Mouse (Mus musculus): ENCODE data around the gene Mbnl2.

Gene Mbnl2

GRCm38 (mm10) chr14:120434831-120435230, 159.4 kb downstream of the Mbnl2 start:
- DNase-seq, result no peak

DNA sequence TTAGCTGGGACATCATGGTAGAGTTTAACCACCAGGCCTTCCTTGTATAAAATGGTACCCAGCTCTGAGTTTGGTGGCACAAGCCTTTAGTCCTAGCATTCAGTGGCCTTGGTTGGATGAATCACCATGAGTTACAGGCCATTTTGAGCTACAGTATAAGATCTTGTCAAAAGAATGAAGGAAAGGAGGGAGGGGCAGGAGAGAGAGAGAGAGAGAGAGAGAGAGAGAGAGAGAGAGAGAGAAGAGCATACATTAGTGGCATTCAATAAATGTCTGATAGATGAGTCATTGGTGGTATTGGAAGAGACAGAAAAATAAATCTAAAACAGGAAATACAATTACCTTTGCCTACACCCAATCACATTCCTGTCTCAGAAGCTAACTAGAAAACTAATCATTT, 165.2 kb downstream of the Mbnl2 start:
- DNase-seq, result no peak

DNA sequence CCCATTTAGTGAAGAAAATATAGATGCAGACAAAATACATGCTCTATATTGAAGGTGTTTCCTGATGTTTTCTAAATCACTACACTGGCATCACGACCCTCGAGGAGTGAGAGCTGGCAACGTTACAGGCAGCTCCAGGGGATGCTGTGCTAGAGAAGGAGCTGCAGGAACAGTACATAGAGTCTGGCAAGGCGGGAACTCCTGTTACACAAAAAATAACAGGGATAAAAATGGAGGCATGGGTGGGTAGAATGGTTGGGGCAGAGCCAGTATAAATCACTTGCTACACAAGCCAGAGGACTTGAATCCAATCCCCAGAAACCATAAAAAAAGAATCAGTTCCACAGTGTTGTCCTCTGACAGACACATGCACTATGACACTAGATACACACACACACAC, 165.8 kb downstream of the Mbnl2 start:
- DNase-seq, result no peak

DNA sequence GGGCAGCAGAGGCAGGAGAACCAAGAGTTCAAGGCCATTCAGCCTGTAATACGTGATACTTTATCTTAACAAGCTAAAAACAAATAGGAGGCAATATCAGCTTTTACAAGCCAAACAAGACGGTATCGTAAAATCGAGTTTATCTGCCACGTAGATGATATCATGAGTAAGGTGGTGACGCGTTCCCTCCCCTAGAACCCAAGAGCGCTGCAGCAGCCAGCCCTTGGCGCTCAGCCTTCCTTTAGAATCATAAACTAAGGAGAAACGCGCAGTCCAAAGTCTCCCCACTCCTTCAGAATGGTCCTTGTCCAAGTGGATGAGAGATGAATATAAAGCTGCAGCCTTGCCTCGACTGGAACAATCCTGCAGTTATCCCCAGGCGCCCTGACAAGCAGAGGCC, 166.4 kb downstream of the Mbnl2 start:
- DNase-seq, result no peak

DNA sequence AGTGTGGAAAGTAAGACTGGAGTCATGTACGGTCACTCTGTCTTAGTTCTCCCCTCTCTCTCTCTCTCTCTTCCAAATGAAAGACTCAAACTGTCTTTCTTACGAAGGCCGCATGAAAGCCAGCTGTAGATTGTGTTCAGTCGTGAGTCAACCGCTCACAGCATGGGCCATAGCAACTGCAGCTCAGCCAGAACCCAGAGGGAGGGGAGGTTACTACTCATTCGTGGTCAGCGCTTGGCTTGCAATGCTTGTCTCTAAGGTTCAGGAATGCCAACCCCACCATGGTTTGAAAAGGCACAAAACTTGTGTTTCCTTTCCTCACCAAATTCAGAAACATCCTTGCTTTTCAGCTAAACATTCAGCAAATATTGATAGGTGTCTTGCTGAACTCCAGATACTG, 178.8 kb downstream of the Mbnl2 start:
- DNase-seq, result no peak

- DNase-seq, result no peak
Measured at GRCm38 (mm10) chr14:120463938-120464727, 188.7 kb downstream of the Mbnl2 start.

- no peak for DNase-seq
Measured at GRCm38 (mm10) chr14:120466816-120467215, 191.3 kb downstream of the Mbnl2 start.

DNA sequence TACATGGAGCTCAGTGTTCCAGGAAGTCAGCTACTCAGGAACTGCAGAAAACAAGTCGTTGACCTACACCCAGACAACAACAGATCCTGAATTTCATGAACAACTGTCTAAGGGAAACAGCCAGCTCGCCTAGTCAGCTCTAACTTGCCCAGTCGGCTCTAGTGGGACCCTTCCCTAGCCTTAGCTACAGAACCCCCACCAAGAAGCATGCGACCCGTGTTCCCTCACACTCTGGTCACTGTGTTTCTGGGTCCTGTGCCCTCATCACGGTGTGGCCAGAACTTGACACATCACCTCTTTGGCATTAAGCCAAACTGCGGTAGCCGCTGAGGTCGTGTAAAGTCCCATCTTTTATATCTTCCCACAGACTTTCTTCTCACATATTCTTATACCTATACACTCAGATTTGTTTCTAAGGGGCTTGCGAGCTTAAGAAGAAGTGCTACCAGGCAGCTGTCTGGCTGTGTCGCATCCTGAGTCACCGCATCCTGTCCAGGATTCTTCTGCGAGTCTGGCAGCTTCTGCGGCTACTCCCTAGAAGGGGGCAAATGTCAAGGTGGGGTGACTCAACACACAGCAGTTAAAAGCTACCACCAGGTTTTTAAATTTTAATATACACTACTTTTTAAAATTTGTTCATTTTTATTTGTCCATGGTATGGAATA, 193.8 kb downstream of the Mbnl2 start:
- DNase-seq, result no peak

DNA sequence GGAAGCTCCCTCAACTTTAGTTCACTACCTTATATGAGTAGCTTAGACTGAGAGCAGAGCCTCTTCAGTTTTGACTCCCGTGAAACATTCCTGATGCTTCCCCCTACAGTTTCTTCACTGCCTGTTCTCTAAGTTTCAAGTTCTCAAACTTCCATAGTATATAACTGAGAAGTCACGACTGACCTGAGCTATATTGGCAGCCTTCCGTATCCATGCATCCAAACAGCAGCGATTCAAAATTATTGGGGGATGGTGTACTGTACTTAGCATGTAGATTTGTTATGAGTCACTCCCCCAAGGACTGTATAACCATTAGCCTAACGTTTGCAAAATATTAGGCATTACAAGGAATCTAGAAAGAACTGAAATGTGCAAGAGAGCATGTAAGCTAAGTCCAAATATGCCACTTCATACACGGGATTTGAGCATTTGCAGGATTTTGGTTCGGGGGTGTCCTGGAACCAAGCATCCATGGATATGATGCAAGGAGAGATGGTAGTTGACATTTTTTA, 200.8 kb downstream of the Mbnl2 start:
- no peak for DNase-seq

DNA sequence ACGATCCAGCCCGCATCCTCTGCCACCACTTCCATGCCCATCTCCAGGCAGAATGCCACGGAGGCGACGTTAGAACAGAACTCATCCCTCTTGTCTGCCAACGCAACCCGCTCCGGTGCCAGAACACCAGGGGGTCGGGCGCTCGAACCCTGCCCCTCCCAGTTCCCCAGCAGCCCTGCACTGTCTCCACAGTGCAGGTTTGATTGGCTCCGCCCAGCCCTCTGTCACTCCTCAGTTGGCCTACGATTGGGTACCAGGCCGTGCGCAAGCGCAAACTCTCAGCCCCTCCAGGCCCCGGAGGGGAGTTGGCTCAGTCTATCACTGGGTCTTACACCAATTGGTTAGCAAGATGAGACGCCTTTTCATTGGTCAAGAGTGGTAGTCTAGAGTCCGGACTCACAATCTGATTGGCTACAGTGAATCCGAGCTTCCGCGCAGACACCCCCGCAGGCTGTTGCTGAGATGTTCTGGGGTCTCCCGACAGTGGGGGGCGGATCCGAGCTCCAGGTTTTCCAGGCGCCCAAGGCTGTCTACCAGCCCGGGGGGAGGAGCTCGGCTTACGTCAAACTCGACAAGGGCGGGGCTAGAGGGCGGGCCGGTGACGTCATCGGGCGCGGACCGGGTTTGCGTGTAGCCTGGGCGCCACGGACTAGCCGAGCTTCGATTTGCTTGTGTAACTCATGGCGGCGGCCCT, 202.0 kb downstream of the Mbnl2 start:
- peak; percentile 98 to 99 for DNase-seq

DNA sequence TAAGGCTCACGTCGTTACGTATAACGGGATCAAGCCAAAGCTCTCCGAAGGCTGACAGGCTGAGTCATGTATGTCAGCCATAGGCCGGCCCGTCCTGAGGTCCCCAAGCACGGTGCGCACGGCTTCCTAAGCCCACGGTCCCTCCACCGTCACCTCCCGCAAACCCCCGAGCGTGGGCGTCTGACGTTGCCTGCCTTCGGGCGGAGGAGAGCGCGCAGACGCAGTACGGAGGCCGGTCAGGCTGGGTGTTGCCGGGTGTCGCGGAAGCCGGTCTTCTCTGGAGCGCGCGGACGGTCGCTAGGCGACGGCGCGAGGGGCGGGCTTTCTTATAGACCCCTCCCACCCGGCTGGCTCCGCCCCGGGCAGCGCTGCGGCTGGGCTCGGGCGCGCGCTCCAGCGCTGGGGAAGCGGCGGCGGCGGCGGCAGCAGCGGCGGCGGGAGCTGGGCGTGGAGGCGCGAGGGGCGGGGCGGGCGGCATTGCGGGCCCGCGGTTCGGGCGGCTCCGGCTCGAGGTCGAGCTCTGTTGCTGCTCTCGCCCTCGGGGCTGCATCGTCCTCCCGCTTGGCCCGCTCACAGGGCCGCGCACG, 202.6 kb downstream of the Mbnl2 start, which contains the start of gene Rap2a:
Gene Rap2a (plus strand): TSS at position 463 of the 587 bp plus-strand sequence.
- DNase-seq, result peak; percentile 96

DNA sequence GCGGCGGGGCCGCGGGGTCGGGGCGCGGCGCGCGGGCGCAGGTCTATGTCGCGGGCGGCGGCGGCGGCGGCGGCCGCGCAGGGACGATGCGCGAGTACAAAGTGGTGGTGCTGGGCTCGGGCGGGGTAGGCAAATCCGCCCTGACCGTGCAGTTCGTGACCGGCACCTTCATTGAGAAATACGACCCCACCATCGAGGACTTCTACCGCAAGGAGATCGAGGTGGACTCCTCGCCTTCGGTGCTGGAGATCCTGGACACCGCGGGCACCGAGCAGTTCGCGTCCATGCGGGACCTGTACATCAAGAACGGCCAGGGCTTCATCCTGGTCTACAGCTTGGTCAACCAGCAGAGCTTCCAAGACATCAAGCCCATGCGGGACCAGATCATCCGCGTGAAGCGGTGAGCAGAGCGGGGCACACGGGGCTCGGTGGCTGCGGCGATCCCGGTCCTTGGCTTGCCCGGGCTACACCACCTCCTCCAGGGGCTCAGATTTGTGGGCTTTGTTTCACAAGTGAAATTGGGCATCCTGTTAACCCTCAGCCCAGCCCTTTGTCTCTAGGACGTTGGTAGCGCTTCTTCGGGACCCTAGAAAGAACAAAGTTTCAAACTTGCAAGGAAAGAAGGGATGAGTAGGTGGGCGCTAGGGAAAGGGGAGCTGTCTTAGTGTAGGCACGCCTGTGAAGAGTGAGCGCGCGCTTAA, 203.3 kb downstream of the Mbnl2 start:
- DNase-seq, result peak; percentile 34 to 50

- DNase-seq, result no peak
Measured at GRCm38 (mm10) chr14:120480341-120480900, 205.0 kb downstream of the Mbnl2 start.

GRCm38 (mm10) chr14:120480927-120481326, 205.5 kb downstream of the Mbnl2 start:
- no peak for DNase-seq

Data from B cell, adult 2 months (primary cell).